Mouse (Mus musculus) kidney, embryonic 14.5 days (tissue): Measurements from ENCODE around the gene Map3k10. TPM values are rescaled to one million over a fixed set of nuclear protein-coding genes. Genes with fewer than 3 reads are reported as not detected.

Experiments
- ATAC-seq: fragments of 200-750 bp; cut with Nextera tagmentation; 2 replicates; pipeline ENCODE4 v1.8.0; 2017; ENCODE audit warnings: moderate number of reproducible peaks, mild to moderate bottlenecking, moderate TSS enrichment, moderate library complexity; ENCODE audit not compliant: low FRiP score, low TSS enrichment
- H3K27ac ChIP-seq: fragments of 300-500 bp; sonication (generic); 2 replicates; pipeline ENCODE4 v1.5.1; 2014; ENCODE audit warnings: low read depth, mild to moderate bottlenecking, low read length, moderate library complexity, mixed read lengths
- H3K27me3 ChIP-seq: fragments of 300-500 bp; sonication (generic); 2 replicates; pipeline ENCODE4 v1.6.1; 2014; ENCODE audit warnings: mild to moderate bottlenecking, low read length; ENCODE audit not compliant: control insufficient read depth, insufficient read depth
- H3K36me3 ChIP-seq: fragments of 300-500 bp; sonication (generic); 2 replicates; pipeline ENCODE4 v1.6.1; 2014; ENCODE audit warnings: low read length, mixed read lengths; ENCODE audit not compliant: control insufficient read depth, insufficient read depth
- H3K4me1 ChIP-seq: fragments of 300-500 bp; sonication (generic); 2 replicates; pipeline ENCODE4 v1.6.1; 2014; ENCODE audit warnings: low read length, mixed read lengths; ENCODE audit not compliant: control insufficient read depth, insufficient read depth
- H3K4me2 ChIP-seq: fragments of 300-500 bp; sonication (generic); replicated peaks from 2 replicates; pipeline ENCODE4 v1.6.1; 2014; ENCODE audit warnings: low read depth, mild to moderate bottlenecking, low read length
- H3K4me3 ChIP-seq: fragments of 300-500 bp; sonication (generic); 2 replicates; pipeline ENCODE4 v1.5.1; 2014; ENCODE audit warnings: mild to moderate bottlenecking, low read length
- H3K9ac ChIP-seq: fragments of 300-500 bp; sonication (generic); 2 replicates; pipeline ENCODE4 v1.6.1; 2014; ENCODE audit warnings: low read depth, mild to moderate bottlenecking, low read length, moderate library complexity
- H3K9me3 ChIP-seq: fragments of 300-500 bp; sonication (generic); 2 replicates; pipeline ENCODE4 v1.6.1; 2016; ENCODE audit warnings: low read length; ENCODE audit not compliant: control insufficient read depth
- WGBS: fragments of 180-500 bp; shearing (Covaris S2); extraction: QIAGEN DNeasy Blood & Tissue Kit; methylation state at CpG from one replicate; pipeline ENCODE4 v1.1.7; 2014; 5-methylcytosine and 5-hydroxymethylcytosine counted together
- polyA plus RNA-seq: library from polyadenylated mRNA; unstranded; fragments of >200 nt; fragmentation: Nextera tagmentation; extraction: Ambion mirVana; gene quantifications from 2 replicates; pipeline ENCODE4 v1.2.1, GENCODE M21; 2014

Map3k10 gene
- polyA plus RNA-seq, 1 experiment from 2014 or later: 7.7 TPM

DNA sequence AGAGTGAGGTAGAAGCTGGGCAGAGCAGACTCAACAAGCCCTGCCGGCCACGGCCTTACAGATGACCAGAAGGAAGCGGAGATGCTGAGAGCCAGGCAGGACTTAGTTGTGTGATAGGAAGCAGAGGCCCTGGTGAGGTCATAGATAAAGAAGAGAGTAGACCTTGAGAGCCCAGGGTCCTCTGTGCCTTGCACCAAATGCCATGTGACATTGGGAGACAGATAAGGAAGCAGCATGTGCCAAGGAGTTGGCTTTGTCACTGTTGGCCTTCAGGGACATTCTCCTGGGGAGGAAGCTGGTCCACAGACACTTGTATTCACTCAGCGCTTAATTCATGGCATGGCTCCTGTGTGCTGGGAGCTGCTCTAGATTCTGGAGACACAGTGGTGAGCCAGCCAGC, 65.1 kb downstream of the Map3k10 start:
- H3K9ac ChIP-seq: no peak overlapping the region
- H3K36me3 ChIP-seq: peaks cover 27% of the 10 kb centered on the region; the same call in 1 of the 2 replicates
- no peak overlapping the region for H3K27ac ChIP-seq
- peaks cover 28% of the 10 kb centered on the region; the same call in 1 of the 2 replicates for H3K4me1 ChIP-seq
- H3K4me3 ChIP-seq: no peak overlapping the region
- WGBS: 94% methylated on average over 4 of the region's 4 CpGs
- H3K4me2 ChIP-seq: no peak overlapping the region
- no peaks in the 10 kb centered on the region for H3K27me3 ChIP-seq
- ATAC-seq: no peak
- no peaks in the 10 kb centered on the region for H3K9me3 ChIP-seq

DNA sequence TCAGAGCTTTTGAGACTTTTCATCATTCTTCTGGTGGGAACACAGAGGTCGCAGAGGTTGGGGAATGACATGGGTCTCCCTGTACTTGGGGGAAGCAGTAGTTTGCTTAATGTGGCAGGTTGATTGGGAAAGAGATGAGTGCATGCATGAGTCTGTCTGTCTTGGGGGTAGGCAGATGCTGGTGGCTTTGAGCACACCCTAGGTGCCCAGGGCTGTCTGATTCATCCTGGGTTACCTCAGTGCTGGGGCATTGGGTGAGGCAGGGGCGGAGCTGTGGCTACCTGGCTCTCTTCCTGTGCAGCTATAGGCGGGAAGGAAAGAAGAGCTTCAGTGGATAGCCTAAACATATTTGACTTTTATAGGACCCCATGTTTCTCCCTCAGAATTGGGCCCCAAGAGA, 66.3 kb downstream of the Map3k10 start:
- Histone ChIP-seq H3K4me1 (peaks cover 28% of the 10 kb centered on the region; the same call in 1 of the 2 replicates), H3K27me3 (no peaks in the 10 kb centered on the region), H3K27ac (no peak overlapping the region), H3K4me2 (no peak overlapping the region), H3K4me3 (no peak overlapping the region), H3K36me3 (peaks cover 27% of the 10 kb centered on the region; the same call in 1 of the 2 replicates), H3K9ac (no peak overlapping the region), H3K9me3 (no peaks in the 10 kb centered on the region)
- WGBS: 90% methylated on average over 3 of the region's 3 CpGs
- no peak for ATAC-seq

DNA sequence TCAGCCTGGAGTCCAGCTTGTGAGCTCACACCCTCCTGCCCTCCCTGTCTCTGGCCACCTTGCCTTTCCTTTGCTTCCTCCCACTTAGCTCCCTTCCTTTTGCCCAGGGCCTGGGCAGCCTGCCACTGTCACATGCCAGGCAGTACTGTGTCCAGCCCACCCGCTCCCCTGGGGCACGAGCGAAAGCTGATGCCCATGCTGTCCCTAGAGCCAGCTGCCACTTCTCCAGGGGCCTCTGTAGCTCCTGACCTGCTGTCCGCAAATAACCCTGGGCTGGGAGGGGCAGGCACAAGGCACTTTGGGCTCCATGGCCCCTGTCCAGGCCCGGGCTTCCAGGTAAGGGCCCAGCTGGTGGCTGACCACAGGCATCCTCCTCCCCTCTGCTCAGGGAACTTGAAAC, 66.8 kb downstream of the Map3k10 start:
- no peaks in the 10 kb centered on the region for H3K9me3 ChIP-seq
- no peak overlapping the region for H3K27ac ChIP-seq
- 31% methylated on average over 5 of the region's 5 CpGs for WGBS
- peaks cover 27% of the 10 kb centered on the region; the same call in 1 of the 2 replicates for H3K36me3 ChIP-seq
- H3K4me2 ChIP-seq: no peak overlapping the region
- 0 out of 2 replicates have a peak overlapping the region, but pooled peaks have one; percentile 7 for H3K9ac ChIP-seq
- no peak overlapping the region for H3K4me3 ChIP-seq
- no peaks in the 10 kb centered on the region for H3K27me3 ChIP-seq
- H3K4me1 ChIP-seq: peaks cover 28% of the 10 kb centered on the region; the same call in 1 of the 2 replicates
- ATAC-seq: peak; percentile 59

DNA sequence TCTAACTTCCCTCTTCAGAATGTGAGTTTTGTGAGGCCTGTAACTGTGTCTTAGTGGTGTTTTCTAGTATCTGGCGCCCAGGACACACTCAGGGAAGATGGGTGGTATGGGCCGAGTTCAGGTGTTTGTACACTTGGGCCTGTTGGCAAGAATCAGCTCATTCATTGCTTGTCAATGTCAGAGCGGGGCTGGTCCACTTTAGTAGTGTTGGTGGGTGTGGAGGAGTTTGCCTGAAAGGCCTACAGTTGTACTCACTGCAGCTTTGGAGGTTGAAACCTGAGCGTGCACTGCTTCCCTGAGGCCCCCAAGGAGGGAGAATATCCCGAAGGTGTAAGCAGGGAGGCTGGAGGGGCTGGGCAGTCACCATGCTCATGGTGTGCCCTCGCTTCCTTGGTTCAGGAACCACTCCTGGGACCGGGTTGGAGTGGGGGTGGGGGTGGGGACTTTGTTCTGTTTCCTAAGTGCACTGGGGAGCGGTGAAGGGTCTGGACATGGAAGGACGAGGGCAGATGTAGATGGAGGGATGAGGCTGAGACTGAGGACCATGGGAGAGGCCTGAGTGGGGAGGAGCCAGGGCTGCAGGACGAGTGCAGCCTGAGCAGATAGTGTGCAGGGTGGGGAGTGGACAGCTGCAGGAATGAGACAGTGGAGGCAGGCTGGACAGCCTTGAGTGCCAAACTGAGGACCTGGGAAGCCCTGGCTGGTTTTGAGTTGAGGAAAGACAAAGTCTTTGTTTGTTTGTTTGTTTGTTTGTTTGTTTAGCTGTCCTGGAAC, 67.7 kb downstream of the Map3k10 start:
- Histone ChIP-seq H3K4me3 (no peak overlapping the region), H3K9ac (no peak overlapping the region), H3K4me1 (peaks cover 28% of the 10 kb centered on the region; the same call in 1 of the 2 replicates), H3K27ac (no peak overlapping the region), H3K36me3 (peaks cover 25% of the 10 kb centered on the region; the same call in 1 of the 2 replicates), H3K4me2 (no peak overlapping the region), H3K9me3 (no peaks in the 10 kb centered on the region), H3K27me3 (no peaks in the 10 kb centered on the region)
- ATAC-seq: peak; percentile 65
- WGBS: 41% methylated on average over 10 of the region's 10 CpGs

Other genes with a start within 250 kb of the Map3k10 start
- 0.39 and 0.54 TPM in 2 replicates for gene Sptbn4, start 226.9 kb downstream of the Map3k10 start, polyA plus RNA-seq
- 40.6 and 41.2 TPM in 2 replicates for gene Blvrb, start 226.6 kb downstream of the Map3k10 start, polyA plus RNA-seq
- gene Sertad3, start 200.8 kb downstream of the Map3k10 start, polyA plus RNA-seq: 25.1 TPM in 2 replicates
- gene Sertad1, start 187.7 kb downstream of the Map3k10 start, polyA plus RNA-seq: 35.6 and 43.1 TPM in 2 replicates
- 1.2 and 1.6 TPM in 2 replicates for gene Prx, start 175.3 kb downstream of the Map3k10 start, polyA plus RNA-seq
- gene Hipk4, start 151.3 kb downstream of the Map3k10 start, polyA plus RNA-seq: 0.80 and 1.1 TPM in 2 replicates
- 63.9 and 78.8 TPM in 2 replicates for gene Pld3, start 121.4 kb downstream of the Map3k10 start, polyA plus RNA-seq
- gene 2310022A10Rik, start 121.4 kb downstream of the Map3k10 start, polyA plus RNA-seq: 19.7 and 21.4 TPM in 2 replicates
- gene Akt2, start 83.0 kb downstream of the Map3k10 start, polyA plus RNA-seq: 63.4 and 96.7 TPM in 2 replicates
- 0.20 TPM in 1 of 2 replicates, not detected in the other for gene Ttc9b, start 20.7 kb downstream of the Map3k10 start, polyA plus RNA-seq
- gene Zfp607b, start 14.7 kb upstream of the Map3k10 start, polyA plus RNA-seq: 4.2 and 4.3 TPM in 2 replicates
- 26.7 and 41.5 TPM in 2 replicates for gene Zfp60, start 56.8 kb upstream of the Map3k10 start, polyA plus RNA-seq
- gene Zfp626, start 132.6 kb upstream of the Map3k10 start, polyA plus RNA-seq: 2.0 and 2.5 TPM in 2 replicates
- 4.2 and 9.0 TPM in 2 replicates for gene Zfp59, start 164.0 kb upstream of the Map3k10 start, polyA plus RNA-seq
- 3.2 and 4.4 TPM in 2 replicates for gene Zfp607a, start 182.9 kb upstream of the Map3k10 start, polyA plus RNA-seq